Mouse (Mus musculus): ENCODE data around the gene Lst1. TPM values are rescaled to one million over a fixed set of nuclear protein-coding genes. Genes with fewer than 3 reads are reported as not detected.

Gene Lst1
- polyA plus RNA-seq, 1 experiment from 2014 or later, result 10.7 TPM

DNA sequence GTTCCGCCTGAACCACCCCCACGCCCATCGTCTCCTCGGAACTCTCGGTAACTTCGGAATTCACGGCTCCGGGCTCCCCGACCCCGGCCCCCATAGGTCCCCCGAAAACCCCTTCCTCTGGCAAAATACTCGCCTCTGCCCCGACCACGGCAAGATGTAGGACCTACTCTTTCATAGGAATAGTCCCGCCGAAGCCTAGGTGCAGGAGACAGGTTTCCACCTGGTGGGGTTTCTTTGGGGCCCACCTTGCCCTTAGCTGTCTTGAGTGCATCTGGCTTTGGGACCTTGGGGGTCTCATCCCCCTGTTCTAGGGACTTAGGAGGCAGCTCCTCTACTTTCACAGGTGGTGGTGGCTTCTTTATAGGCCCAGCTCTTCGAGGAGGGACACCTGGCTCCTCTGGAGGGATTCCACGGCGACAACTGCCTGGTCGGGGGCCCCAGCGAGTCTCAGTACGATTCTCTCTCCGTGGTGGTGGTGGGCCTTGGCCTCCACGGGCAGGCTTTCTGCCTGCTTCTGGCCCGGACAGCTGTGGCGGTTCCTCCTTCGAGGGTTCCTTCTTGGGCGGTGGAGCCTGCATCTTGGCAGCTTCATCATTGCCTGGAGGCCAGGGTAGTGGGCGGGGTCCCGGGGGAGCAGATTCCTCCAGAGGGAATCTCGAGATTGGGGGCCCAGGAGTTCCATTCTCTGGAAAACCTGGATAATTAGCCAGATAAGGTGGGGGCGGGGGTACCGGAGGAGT, 31.6 kb downstream of the Lst1 start:
- ATAC-seq (ENCODE audit: low FRiP score, low TSS enrichment), result no peak
- no peaks in the 10 kb centered on the region for H3K27me3 ChIP-seq (ENCODE audit: insufficient read depth, low read length)
- WGBS, result 89% methylated on average over 33 of the region's 33 CpGs
- H3K9ac ChIP-seq (replicated peaks; ENCODE audit: low read length), result no peak overlapping the region
- H3K4me2 ChIP-seq (replicated peaks; ENCODE audit: low read depth, low read length), result no peak overlapping the region
- H3K4me1 ChIP-seq (ENCODE audit: insufficient read depth, low read length), result peaks cover 1% of the 10 kb centered on the region; the same call in 1 of the 2 replicates
- no peak overlapping the region for H3K4me3 ChIP-seq (ENCODE audit: low read length)
- H3K36me3 ChIP-seq (ENCODE audit: insufficient read depth, low read length), result peaks cover 100% of the 10 kb centered on the region
- no peak overlapping the region for H3K27ac ChIP-seq (ENCODE audit: low read length)
- no peaks in the 10 kb centered on the region for H3K9me3 ChIP-seq (ENCODE audit: low read length)

- WGBS, result 84% methylated on average over 12 of the region's 12 CpGs
- peaks cover 97% of the 10 kb centered on the region for H3K36me3 ChIP-seq (ENCODE audit: insufficient read depth, low read length)
- ATAC-seq (ENCODE audit: low FRiP score, low TSS enrichment), result no peak
- no peaks in the 10 kb centered on the region for H3K27me3 ChIP-seq (ENCODE audit: insufficient read depth, low read length)
- no peak overlapping the region for H3K27ac ChIP-seq (ENCODE audit: low read length)
- H3K4me3 ChIP-seq (ENCODE audit: low read length), result no peak overlapping the region
- H3K9me3 ChIP-seq (ENCODE audit: low read length), result no peaks in the 10 kb centered on the region
- H3K4me1 ChIP-seq (ENCODE audit: insufficient read depth, low read length), result no peaks in the 10 kb centered on the region
- H3K4me2 ChIP-seq (replicated peaks; ENCODE audit: low read depth, low read length), result no peak overlapping the region
- no peak overlapping the region for H3K9ac ChIP-seq (replicated peaks; ENCODE audit: low read length)
These were observed 32.8 kb downstream of the Lst1 start for GRCm38 (mm10) chr17:35155451-35155850.

DNA sequence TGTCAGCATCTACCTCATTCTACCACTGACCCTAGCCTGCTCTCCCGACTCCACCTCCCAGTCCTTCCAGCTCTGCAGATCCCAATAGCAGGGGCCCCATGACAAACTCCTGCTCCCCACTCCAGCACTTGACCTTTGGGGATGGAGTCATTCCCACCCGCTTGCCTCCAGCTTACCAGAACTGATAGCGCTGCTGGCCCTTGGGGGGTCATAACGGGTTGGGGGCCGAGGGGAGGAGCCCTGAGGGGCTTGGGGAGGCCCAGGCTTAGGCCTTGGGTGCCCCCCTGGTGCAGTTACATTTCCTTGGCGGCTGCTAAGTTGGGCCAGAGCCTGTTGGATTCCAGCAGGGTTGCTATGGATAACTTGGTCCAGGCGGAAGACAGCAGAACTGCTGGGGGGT, 33.6 kb downstream of the Lst1 start:
- no peak overlapping the region for H3K4me3 ChIP-seq (ENCODE audit: low read length)
- H3K4me1 ChIP-seq (ENCODE audit: insufficient read depth, low read length), result no peaks in the 10 kb centered on the region
- no peaks in the 10 kb centered on the region for H3K27me3 ChIP-seq (ENCODE audit: insufficient read depth, low read length)
- H3K9ac ChIP-seq (replicated peaks; ENCODE audit: low read length), result no peak overlapping the region
- peaks cover 97% of the 10 kb centered on the region for H3K36me3 ChIP-seq (ENCODE audit: insufficient read depth, low read length)
- H3K4me2 ChIP-seq (replicated peaks; ENCODE audit: low read depth, low read length), result no peak overlapping the region
- no peaks in the 10 kb centered on the region for H3K9me3 ChIP-seq (ENCODE audit: low read length)
- H3K27ac ChIP-seq (ENCODE audit: low read length), result no peak overlapping the region
- no peak for ATAC-seq (ENCODE audit: low FRiP score, low TSS enrichment)
- 88% methylated on average over 7 of the region's 7 CpGs for WGBS

- no peaks in the 10 kb centered on the region for H3K27me3 ChIP-seq (ENCODE audit: insufficient read depth, low read length)
- H3K27ac ChIP-seq (ENCODE audit: low read length), result no peak overlapping the region
- no peak for ATAC-seq (ENCODE audit: low FRiP score, low TSS enrichment)
- peaks cover 96% of the 10 kb centered on the region for H3K36me3 ChIP-seq (ENCODE audit: insufficient read depth, low read length)
- 88% methylated on average over 4 of the region's 4 CpGs for WGBS
- no peak overlapping the region for H3K9ac ChIP-seq (replicated peaks; ENCODE audit: low read length)
- H3K9me3 ChIP-seq (ENCODE audit: low read length), result no peaks in the 10 kb centered on the region
- H3K4me1 ChIP-seq (ENCODE audit: insufficient read depth, low read length), result no peaks in the 10 kb centered on the region
- no peak overlapping the region for H3K4me2 ChIP-seq (replicated peaks; ENCODE audit: low read depth, low read length)
- no peak overlapping the region for H3K4me3 ChIP-seq (ENCODE audit: low read length)
These were observed 34.3 kb downstream of the Lst1 start for GRCm38 (mm10) chr17:35153931-35154330.

GRCm38 (mm10) chr17:35153077-35153476, 35.2 kb downstream of the Lst1 start:
- Histone ChIP-seq H3K9ac (replicated peaks; ENCODE audit: low read length) (no peak overlapping the region), H3K4me2 (replicated peaks; ENCODE audit: low read depth, low read length) (no peak overlapping the region)
- 89% methylated on average over 9 of the region's 9 CpGs for WGBS

DNA sequence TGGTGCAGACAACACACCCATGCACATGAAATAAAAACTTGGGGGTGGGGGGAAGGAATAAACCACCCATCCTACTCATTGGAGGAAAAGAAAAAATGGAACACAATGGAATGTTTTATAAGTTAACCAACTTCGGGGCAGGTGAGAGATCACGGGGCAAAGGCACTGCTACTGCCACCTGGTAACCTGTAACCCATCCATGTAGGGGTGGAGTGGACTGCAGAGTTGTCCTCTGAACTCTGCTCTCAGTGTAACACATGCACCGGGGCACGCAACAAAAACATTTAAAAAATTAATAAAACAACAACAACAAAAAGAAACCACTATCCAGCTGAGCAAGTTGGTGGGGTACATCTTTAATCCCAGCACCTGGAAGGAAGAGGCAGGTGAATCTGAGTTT, 36.1 kb downstream of the Lst1 start:
- H3K9me3 ChIP-seq (ENCODE audit: low read length), result no peaks in the 10 kb centered on the region
- 90% methylated on average over 4 of the region's 4 CpGs for WGBS
- peaks cover 92% of the 10 kb centered on the region for H3K36me3 ChIP-seq (ENCODE audit: insufficient read depth, low read length)
- H3K27ac ChIP-seq (ENCODE audit: low read length), result no peak overlapping the region
- no peak overlapping the region for H3K4me3 ChIP-seq (ENCODE audit: low read length)
- no peak overlapping the region for H3K9ac ChIP-seq (replicated peaks; ENCODE audit: low read length)
- H3K4me2 ChIP-seq (replicated peaks; ENCODE audit: low read depth, low read length), result no peak overlapping the region
- no peak for ATAC-seq (ENCODE audit: low FRiP score, low TSS enrichment)
- no peaks in the 10 kb centered on the region for H3K4me1 ChIP-seq (ENCODE audit: insufficient read depth, low read length)
- H3K27me3 ChIP-seq (ENCODE audit: insufficient read depth, low read length), result no peaks in the 10 kb centered on the region

More at GRCm38 (mm10) chr17:35153077-35153476, 35.2 kb downstream of the Lst1 start:
- H3K27me3 ChIP-seq (ENCODE audit: insufficient read depth, low read length), result no peaks in the 10 kb centered on the region
- no peaks in the 10 kb centered on the region for H3K4me1 ChIP-seq (ENCODE audit: insufficient read depth, low read length)
- no peak overlapping the region for H3K4me3 ChIP-seq (ENCODE audit: low read length)
- peaks cover 95% of the 10 kb centered on the region for H3K36me3 ChIP-seq (ENCODE audit: insufficient read depth, low read length)
- H3K27ac ChIP-seq (ENCODE audit: low read length), result no peak overlapping the region
- no peak for ATAC-seq (ENCODE audit: low FRiP score, low TSS enrichment)
- H3K9me3 ChIP-seq (ENCODE audit: low read length), result no peaks in the 10 kb centered on the region

DNA sequence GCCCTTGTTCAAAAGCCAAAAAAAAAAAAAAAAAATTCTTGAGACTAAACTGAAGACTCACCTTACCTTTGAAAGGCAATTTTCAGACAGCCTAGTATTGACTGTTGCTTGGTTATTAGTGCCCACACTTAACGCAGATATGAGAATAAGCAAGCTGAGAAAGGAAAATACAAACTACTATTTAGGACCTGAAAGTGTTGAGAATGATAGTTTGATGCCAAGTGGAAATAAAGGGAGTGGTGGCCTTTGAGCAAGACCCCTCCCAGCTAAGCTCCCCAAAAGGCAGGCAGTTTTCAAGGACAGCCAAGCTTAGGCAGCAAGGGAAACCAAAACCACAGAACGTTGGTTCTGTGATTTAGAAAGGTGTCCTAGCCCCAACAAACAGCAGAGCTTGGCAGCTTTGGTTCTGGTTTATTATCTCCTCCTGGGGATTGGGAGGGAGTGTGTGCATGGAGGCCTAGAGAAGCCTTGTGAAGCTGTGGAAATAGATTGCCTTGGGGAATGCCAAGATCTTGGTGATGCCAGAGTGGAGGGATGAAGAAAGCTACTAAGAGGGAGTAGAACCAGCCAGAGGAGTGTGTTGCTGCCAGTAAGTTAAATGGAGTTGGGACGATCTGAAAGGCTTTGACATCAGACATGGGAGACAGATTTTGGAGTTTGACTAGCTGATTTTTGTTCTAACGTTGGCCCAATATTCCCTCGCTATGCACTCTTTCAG, 40.2 kb downstream of the Lst1 start:
- H3K27ac ChIP-seq (ENCODE audit: low read length), result peak overlapping the region; percentile 33; the same call in 1 of the 2 replicates
- no peak overlapping the region for H3K9ac ChIP-seq (replicated peaks; ENCODE audit: low read length)
- 59% methylated on average over 5 of the region's 5 CpGs for WGBS
- ATAC-seq (ENCODE audit: low FRiP score, low TSS enrichment), result no peak
- no peak overlapping the region for H3K4me2 ChIP-seq (replicated peaks; ENCODE audit: low read depth, low read length)
- H3K4me1 ChIP-seq (ENCODE audit: insufficient read depth, low read length), result no peaks in the 10 kb centered on the region
- no peaks in the 10 kb centered on the region for H3K27me3 ChIP-seq (ENCODE audit: insufficient read depth, low read length)
- no peak overlapping the region for H3K4me3 ChIP-seq (ENCODE audit: low read length)
- no peaks in the 10 kb centered on the region; the same call in 1 of the 2 replicates for H3K9me3 ChIP-seq (ENCODE audit: low read length)
- H3K36me3 ChIP-seq (ENCODE audit: insufficient read depth, low read length), result peaks cover 92% of the 10 kb centered on the region

DNA sequence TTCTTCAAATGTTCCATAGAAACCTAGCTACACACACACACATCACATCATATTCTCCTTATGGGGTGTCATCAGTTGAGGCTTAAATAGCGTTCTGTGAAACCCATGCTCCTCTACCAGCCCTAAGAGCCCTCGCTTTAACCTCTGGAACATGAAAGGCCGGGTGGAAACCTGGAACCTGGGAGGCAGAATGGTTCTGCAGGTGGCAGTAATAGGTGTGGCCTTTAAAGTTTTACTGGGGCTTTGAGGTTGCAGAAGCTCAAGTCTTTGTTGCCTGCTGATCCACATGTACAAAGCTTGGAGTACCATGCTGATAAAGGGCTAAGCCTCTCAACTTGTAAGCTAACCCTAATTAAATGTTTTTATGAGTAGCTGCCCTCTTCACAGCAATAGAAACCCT, 40.9 kb downstream of the Lst1 start:
- ATAC-seq (ENCODE audit: low FRiP score, low TSS enrichment), result no peak
- no peaks in the 10 kb centered on the region for H3K4me1 ChIP-seq (ENCODE audit: insufficient read depth, low read length)
- WGBS, result 50% methylated on average over 3 of the region's 3 CpGs

GRCm38 (mm10) chr17:35146139-35146538, 42.1 kb downstream of the Lst1 start:
- Histone ChIP-seq H3K27ac (ENCODE audit: low read length) (no peak overlapping the region), H3K9me3 (ENCODE audit: low read length) (no peaks in the 10 kb centered on the region; the same call in 1 of the 2 replicates), H3K36me3 (ENCODE audit: insufficient read depth, low read length) (peaks cover 92% of the 10 kb centered on the region), H3K4me1 (ENCODE audit: insufficient read depth, low read length) (no peaks in the 10 kb centered on the region), H3K27me3 (ENCODE audit: insufficient read depth, low read length) (no peaks in the 10 kb centered on the region), H3K4me3 (ENCODE audit: low read length) (no peak overlapping the region), H3K9ac (replicated peaks; ENCODE audit: low read length) (no peak overlapping the region), H3K4me2 (replicated peaks; ENCODE audit: low read depth, low read length) (no peak overlapping the region)
- ATAC-seq (ENCODE audit: low FRiP score, low TSS enrichment), result no peak
- WGBS, result 89% methylated on average over 5 of the region's 5 CpGs

More for the DNA sequence above, 40.9 kb downstream of the Lst1 start:
- Histone ChIP-seq H3K4me2 (replicated peaks; ENCODE audit: low read depth, low read length) (no peak overlapping the region), H3K27ac (ENCODE audit: low read length) (peak overlapping the region; percentile 20), H3K27me3 (ENCODE audit: insufficient read depth, low read length) (no peaks in the 10 kb centered on the region), H3K4me3 (ENCODE audit: low read length) (no peak overlapping the region), H3K9ac (replicated peaks; ENCODE audit: low read length) (no peak overlapping the region), H3K9me3 (ENCODE audit: low read length) (no peaks in the 10 kb centered on the region; the same call in 1 of the 2 replicates), H3K36me3 (ENCODE audit: insufficient read depth, low read length) (peaks cover 92% of the 10 kb centered on the region)

DNA sequence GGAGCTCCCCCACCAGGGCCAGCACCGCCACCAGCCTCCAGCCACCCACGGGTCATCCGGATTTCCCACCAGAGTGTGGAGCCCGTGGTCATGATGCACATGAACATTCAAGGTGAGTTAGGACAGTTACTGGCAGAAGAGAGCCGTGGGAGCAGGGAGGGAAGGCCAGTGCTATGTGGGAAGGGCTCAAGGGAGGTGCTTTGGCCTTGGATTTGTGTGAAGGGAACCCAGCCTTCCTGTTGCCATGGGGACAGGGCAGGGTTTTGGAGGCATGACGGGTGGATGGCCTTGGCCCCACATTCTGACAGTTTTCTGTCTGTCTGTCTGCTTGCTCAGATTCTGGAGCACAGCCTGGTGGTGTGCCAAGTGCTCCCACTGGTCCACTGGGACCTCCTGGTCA, 46.3 kb downstream of the Lst1 start:
- H3K4me2 ChIP-seq (replicated peaks; ENCODE audit: low read depth, low read length), result no peak overlapping the region
- no peak overlapping the region for H3K4me3 ChIP-seq (ENCODE audit: low read length)
- 90% methylated on average over 6 of the region's 6 CpGs for WGBS
- H3K9me3 ChIP-seq (ENCODE audit: low read length), result no peaks in the 10 kb centered on the region; the same call in 1 of the 2 replicates
- H3K4me1 ChIP-seq (ENCODE audit: insufficient read depth, low read length), result peaks cover 2% of the 10 kb centered on the region
- H3K27me3 ChIP-seq (ENCODE audit: insufficient read depth, low read length), result no peaks in the 10 kb centered on the region
- H3K36me3 ChIP-seq (ENCODE audit: insufficient read depth, low read length), result peaks cover 82% of the 10 kb centered on the region
- H3K27ac ChIP-seq (ENCODE audit: low read length), result no peak overlapping the region
- no peak for ATAC-seq (ENCODE audit: low FRiP score, low TSS enrichment)
- no peak overlapping the region for H3K9ac ChIP-seq (replicated peaks; ENCODE audit: low read length)

All from kidney, embryonic 16.5 days (tissue).